Mouse (Mus musculus) left cerebral cortex, adult 8-10 months (tissue): ENCODE measurements at regions not wholly inside any gene's neighbourhood (a gene's known extent, or its start where the extent isn't known, plus 50 kb on each side); places are given as distances from the start of the nearest gene placed in this dataset.
A peak's percentile ranks its signal among the peaks of the same experiment; 100 is the strongest.

Experiments used
- DNase-seq, 2 experiments: peaks; one replicate each; pipeline ENCODE4 v3.0.0; 2022; ENCODE audit warnings: low spot score in 2 of 2

- DNase-seq, result peak in 1 of 2 experiments; percentile 33
These were observed 613.0 kb downstream of the Nfib start for GRCm38 (mm10) chr4:82092296-82093230.

- DNase-seq, result no peak
These were observed 615.9 kb downstream of the Nfib start for GRCm38 (mm10) chr4:82089657-82090056.

GRCm38 (mm10) chr4:82083519-82083918 is 622.0 kb downstream of the Nfib start:
- DNase-seq, result no peak

GRCm38 (mm10) chr4:82068050-82068449 is 625.4 kb upstream of the Mpdz start:
- DNase-seq, result no peak

GRCm38 (mm10) chr4:82065641-82066358 is 623.2 kb upstream of the Mpdz start:
- DNase-seq, result no peak

- DNase-seq, result no peak
These were observed 620.1 kb upstream of the Mpdz start for GRCm38 (mm10) chr4:82062726-82063125.

- no peak for DNase-seq
These were observed 614.1 kb upstream of the Mpdz start for GRCm38 (mm10) chr4:82056671-82057070.

GRCm38 (mm10) chr4:82048171-82048570 is 605.6 kb upstream of the Mpdz start:
- DNase-seq, result no peak

- DNase-seq, result no peak
These were observed 594.9 kb upstream of the Mpdz start for GRCm38 (mm10) chr4:82037473-82037872.

GRCm38 (mm10) chr4:82035074-82035703 is 592.6 kb upstream of the Mpdz start:
- DNase-seq, result no peak

GRCm38 (mm10) chr4:82029237-82029636 is 586.6 kb upstream of the Mpdz start:
- DNase-seq, result no peak

- DNase-seq, result no peak
These were observed 584.8 kb upstream of the Mpdz start for GRCm38 (mm10) chr4:82027447-82027881.

GRCm38 (mm10) chr4:82001406-82001732 is 558.8 kb upstream of the Mpdz start:
- DNase-seq, result no peak

GRCm38 (mm10) chr4:82000590-82001405 is 558.2 kb upstream of the Mpdz start:
- no peak for DNase-seq

GRCm38 (mm10) chr4:81999654-82000314 is 557.2 kb upstream of the Mpdz start:
- DNase-seq, result peak in 1 of 2 experiments; percentile 39

- no peak for DNase-seq
These were observed 556.5 kb upstream of the Mpdz start for GRCm38 (mm10) chr4:81999093-81999492.

- no peak for DNase-seq
These were observed 553.8 kb upstream of the Mpdz start for GRCm38 (mm10) chr4:81996445-81996844.

GRCm38 (mm10) chr4:81995243-81995642 is 552.6 kb upstream of the Mpdz start:
- DNase-seq, result no peak

GRCm38 (mm10) chr4:81988796-81989195 is 546.2 kb upstream of the Mpdz start:
- no peak for DNase-seq

GRCm38 (mm10) chr4:81986616-81987015 is 544.0 kb upstream of the Mpdz start:
- DNase-seq, result no peak

GRCm38 (mm10) chr4:81981811-81982210 is 539.2 kb upstream of the Mpdz start:
- DNase-seq, result no peak
